Mouse (Mus musculus): ENCODE data around the gene Rpp38. TPM values are rescaled to one million over a fixed set of nuclear protein-coding genes. Genes with fewer than 3 reads are reported as not detected.

The Rpp38 gene
- polyA plus RNA-seq, 1 experiment from 2014 or later: 15.6 TPM

- Histone ChIP-seq H3K9ac (ENCODE audit: low read depth, low read length) (no peak overlapping the region), H3K27ac (ENCODE audit: low read depth, low read length) (no peak overlapping the region), H3K4me1 (replicated peaks; ENCODE audit: control insufficient read depth, insufficient read depth, low read length) (no peaks in the 10 kb centered on the region), H3K4me3 (ENCODE audit: low read depth, low read length) (no peak overlapping the region), H3K4me2 (replicated peaks; ENCODE audit: low read depth) (no peak overlapping the region), H3K9me3 (ENCODE audit: control insufficient read depth) (no peaks in the 10 kb centered on the region), H3K36me3 (ENCODE audit: control insufficient read depth, insufficient read depth) (no peaks in the 10 kb centered on the region), H3K27me3 (replicated peaks; ENCODE audit: control insufficient read depth, insufficient read depth, low read length) (no peaks in the 10 kb centered on the region)
- 75% methylated on average over 7 of the region's 7 CpGs for WGBS
- ATAC-seq: no peak
- no peak for TF ChIP-seq CTCF (IDR thresholded peaks at IDR 0.05; ENCODE audit: low read depth)
Observed at GRCm38 (mm10) chr2:3295826-3296225, 36.6 kb downstream of the Rpp38 start.

GRCm38 (mm10) chr2:3292170-3292569, 40.3 kb downstream of the Rpp38 start:
- no peak overlapping the region for H3K4me2 ChIP-seq (replicated peaks; ENCODE audit: low read depth)
- no peaks in the 10 kb centered on the region for H3K9me3 ChIP-seq (ENCODE audit: control insufficient read depth)
- H3K9ac ChIP-seq (ENCODE audit: low read depth, low read length): no peak overlapping the region
- 65% methylated on average over 1 of the region's 1 CpGs for WGBS
- H3K4me3 ChIP-seq (ENCODE audit: low read depth, low read length): no peak overlapping the region
- no peak overlapping the region for H3K27ac ChIP-seq (ENCODE audit: low read depth, low read length)
- TF ChIP-seq CTCF (IDR thresholded peaks at IDR 0.05; ENCODE audit: low read depth): no peak
- H3K27me3 ChIP-seq (replicated peaks; ENCODE audit: control insufficient read depth, insufficient read depth, low read length): no peaks in the 10 kb centered on the region
- no peak for ATAC-seq
- no peaks in the 10 kb centered on the region for H3K4me1 ChIP-seq (replicated peaks; ENCODE audit: control insufficient read depth, insufficient read depth, low read length)
- H3K36me3 ChIP-seq (ENCODE audit: control insufficient read depth, insufficient read depth): no peaks in the 10 kb centered on the region

- Histone ChIP-seq H3K4me2 (replicated peaks; ENCODE audit: low read depth) (no peak overlapping the region), H3K9ac (ENCODE audit: low read depth, low read length) (no peak overlapping the region), H3K4me1 (replicated peaks; ENCODE audit: control insufficient read depth, insufficient read depth, low read length) (no peaks in the 10 kb centered on the region), H3K9me3 (ENCODE audit: control insufficient read depth) (no peaks in the 10 kb centered on the region), H3K36me3 (ENCODE audit: control insufficient read depth, insufficient read depth) (no peaks in the 10 kb centered on the region), H3K4me3 (ENCODE audit: low read depth, low read length) (no peak overlapping the region), H3K27ac (ENCODE audit: low read depth, low read length) (no peak overlapping the region), H3K27me3 (replicated peaks; ENCODE audit: control insufficient read depth, insufficient read depth, low read length) (no peaks in the 10 kb centered on the region)
- WGBS: 89% methylated on average over 1 of the region's 1 CpGs
- ATAC-seq: no peak
- TF ChIP-seq CTCF (IDR thresholded peaks at IDR 0.05; ENCODE audit: low read depth): no peak
Observed at GRCm38 (mm10) chr2:3289581-3289980, 42.9 kb downstream of the Rpp38 start.

- H3K36me3 ChIP-seq (ENCODE audit: control insufficient read depth, insufficient read depth): no peaks in the 10 kb centered on the region
- H3K4me2 ChIP-seq (replicated peaks; ENCODE audit: low read depth): no peak overlapping the region
- H3K4me1 ChIP-seq (replicated peaks; ENCODE audit: control insufficient read depth, insufficient read depth, low read length): no peaks in the 10 kb centered on the region
- WGBS: 62% methylated on average over 2 of the region's 2 CpGs
- ATAC-seq: no peak
- H3K9me3 ChIP-seq (ENCODE audit: control insufficient read depth): no peaks in the 10 kb centered on the region
- no peak overlapping the region for H3K9ac ChIP-seq (ENCODE audit: low read depth, low read length)
- no peak overlapping the region for H3K27ac ChIP-seq (ENCODE audit: low read depth, low read length)
- no peaks in the 10 kb centered on the region for H3K27me3 ChIP-seq (replicated peaks; ENCODE audit: control insufficient read depth, insufficient read depth, low read length)
- TF ChIP-seq CTCF (IDR thresholded peaks at IDR 0.05; ENCODE audit: low read depth): no peak
- H3K4me3 ChIP-seq (ENCODE audit: low read depth, low read length): no peak overlapping the region
Observed at GRCm38 (mm10) chr2:3286243-3286642, 46.2 kb downstream of the Rpp38 start.

GRCm38 (mm10) chr2:3285709-3286108, 46.7 kb downstream of the Rpp38 start:
- Histone ChIP-seq H3K36me3 (ENCODE audit: control insufficient read depth, insufficient read depth) (no peaks in the 10 kb centered on the region), H3K4me1 (replicated peaks; ENCODE audit: control insufficient read depth, insufficient read depth, low read length) (no peaks in the 10 kb centered on the region), H3K4me2 (replicated peaks; ENCODE audit: low read depth) (peak overlapping the region; percentile 92; the same call in 1 of the 2 replicates), H3K9ac (ENCODE audit: low read depth, low read length) (no peak overlapping the region), H3K9me3 (ENCODE audit: control insufficient read depth) (no peaks in the 10 kb centered on the region), H3K27me3 (replicated peaks; ENCODE audit: control insufficient read depth, insufficient read depth, low read length) (no peaks in the 10 kb centered on the region), H3K4me3 (ENCODE audit: low read depth, low read length) (no peak overlapping the region), H3K27ac (ENCODE audit: low read depth, low read length) (no peak overlapping the region)
- ATAC-seq: no peak
- TF ChIP-seq CTCF (IDR thresholded peaks at IDR 0.05; ENCODE audit: low read depth): no peak
- 49% methylated on average over 3 of the region's 3 CpGs for WGBS

- Histone ChIP-seq H3K4me1 (replicated peaks; ENCODE audit: control insufficient read depth, insufficient read depth, low read length) (no peaks in the 10 kb centered on the region), H3K27ac (ENCODE audit: low read depth, low read length) (0 out of 2 replicates have a peak overlapping the region, but pooled peaks have one; percentile 71), H3K4me3 (ENCODE audit: low read depth, low read length) (peak overlapping the region; percentile 92), H3K27me3 (replicated peaks; ENCODE audit: control insufficient read depth, insufficient read depth, low read length) (no peaks in the 10 kb centered on the region), H3K36me3 (ENCODE audit: control insufficient read depth, insufficient read depth) (no peaks in the 10 kb centered on the region), H3K4me2 (replicated peaks; ENCODE audit: low read depth) (peak overlapping the region; percentile 92), H3K9ac (ENCODE audit: low read depth, low read length) (peak overlapping the region; percentile 76), H3K9me3 (ENCODE audit: control insufficient read depth) (no peaks in the 10 kb centered on the region)
- no peak for TF ChIP-seq CTCF (IDR thresholded peaks at IDR 0.05; ENCODE audit: low read depth)
- no peak for ATAC-seq
- 2% methylated on average over 6 of the region's 6 CpGs for WGBS
Observed at GRCm38 (mm10) chr2:3285181-3285530, 47.3 kb downstream of the Rpp38 start.
